Mouse (Mus musculus): ENCODE measurements around the gene Gphb5. TPM values are rescaled to one million over a fixed set of nuclear protein-coding genes. Genes with fewer than 3 reads are reported as not detected.
"Not testable (repeated sequence)": the region's sequence is repeated elsewhere in the genome, so short reads cannot be mapped to it uniquely, and the experiment has no call there.

The Gphb5 gene
- total RNA-seq (2021) = not detected
- long read RNA-seq, experiment 1 = 0 reads
- long read RNA-seq, experiment 2 = 0 reads

DNA sequence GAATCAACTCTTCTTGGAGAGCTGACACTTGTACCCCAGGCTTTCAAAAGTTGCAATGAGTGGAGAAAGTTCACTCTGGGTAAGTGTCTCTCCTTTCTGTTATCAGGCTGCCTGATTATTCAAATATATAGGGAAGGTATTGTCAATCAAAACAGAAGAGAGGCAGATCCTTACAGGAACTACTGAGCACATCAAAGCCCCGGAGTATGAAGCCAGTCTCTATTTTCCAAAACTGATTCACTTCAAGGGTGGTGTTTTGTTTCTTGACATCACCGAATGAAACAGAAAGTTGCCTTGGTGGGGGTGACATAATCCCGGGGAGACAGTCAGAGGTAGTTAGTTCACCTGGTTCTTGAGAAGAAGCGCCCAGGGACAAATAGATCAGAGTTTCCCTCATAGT lies at the start of gene Gphb5:
Gene Gphb5, minus strand, starts transcription at position 101 of the 400 bp plus-strand sequence.
- no peak for DNase-seq

DNA sequence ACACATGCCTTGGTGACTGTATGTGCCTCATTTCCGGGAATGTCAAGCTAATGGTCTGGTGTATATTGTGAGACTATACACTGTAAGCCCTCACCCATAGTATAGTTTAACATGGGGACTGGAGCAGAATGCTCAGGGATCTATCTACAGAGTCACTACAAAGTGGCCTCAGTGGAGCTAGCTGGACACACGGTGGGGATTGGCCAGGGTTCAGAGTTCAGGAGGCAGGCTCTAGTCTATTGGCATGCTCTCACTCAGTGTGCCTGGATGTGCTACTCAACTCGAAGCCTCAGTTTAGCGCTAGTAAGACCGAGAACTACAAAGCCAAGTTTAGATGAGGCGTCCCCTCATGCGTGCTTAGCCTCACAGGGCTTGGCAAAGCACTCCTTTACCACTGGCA lies 49.6 kb upstream of the Gphb5 start:
- DNase-seq = no peak

DNA sequence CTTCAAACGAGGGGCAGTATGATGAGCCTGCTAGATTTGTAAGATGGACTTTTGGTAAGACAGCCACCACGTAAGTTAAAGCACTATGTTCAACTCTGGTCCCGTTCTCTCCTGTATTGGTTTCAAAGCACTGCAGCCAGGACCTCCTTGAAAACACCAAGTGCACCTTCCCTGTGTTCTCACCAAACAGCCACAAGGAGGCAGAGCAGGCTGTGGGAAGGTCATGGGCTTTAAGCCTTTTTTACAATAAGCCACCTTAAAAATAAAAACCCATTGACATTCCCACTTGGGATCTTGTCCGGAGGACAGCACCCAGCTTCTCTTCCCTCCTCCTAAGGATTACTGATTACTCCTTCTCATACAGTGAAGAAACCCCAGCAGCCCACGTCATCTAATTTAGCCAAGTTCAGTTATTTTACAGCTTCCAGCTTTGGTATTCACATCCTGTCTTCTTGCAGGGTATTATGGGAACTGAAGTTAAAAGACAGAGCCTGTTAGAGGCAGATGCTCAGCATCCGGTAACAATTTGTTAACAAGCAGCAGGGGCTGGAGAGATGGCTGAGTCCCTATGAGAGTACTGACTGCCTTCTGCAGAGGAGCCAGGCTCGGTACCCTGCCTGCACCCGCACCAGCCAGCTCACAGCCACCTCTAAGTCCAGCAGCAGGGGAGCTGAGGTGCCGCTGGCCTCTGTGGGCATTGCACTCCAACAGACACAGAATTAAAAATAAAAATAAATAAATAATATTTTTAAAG lies 47.6 kb upstream of the Gphb5 start:
- peak; percentile 56 for DNase-seq

DNA sequence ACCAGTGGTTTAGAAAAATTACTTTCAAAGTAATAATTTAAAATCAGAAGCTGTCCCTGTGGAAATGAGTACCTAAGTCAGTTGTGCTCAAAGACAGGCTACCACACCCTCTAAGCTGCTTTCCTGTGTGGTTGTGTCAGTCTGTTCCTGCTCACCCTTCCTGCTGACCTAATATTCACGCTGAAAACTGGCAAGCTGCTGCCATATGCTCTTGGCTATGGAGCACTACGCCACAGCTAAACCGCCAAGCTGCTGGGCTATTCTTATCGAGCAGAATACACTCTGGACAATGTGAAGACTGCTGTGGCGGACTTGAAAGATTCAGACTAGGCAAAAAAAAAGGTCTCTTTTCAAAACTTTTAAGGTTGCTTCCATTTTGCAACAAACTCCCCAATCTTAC lies 44.0 kb upstream of the Gphb5 start:
- DNase-seq = no peak

DNA sequence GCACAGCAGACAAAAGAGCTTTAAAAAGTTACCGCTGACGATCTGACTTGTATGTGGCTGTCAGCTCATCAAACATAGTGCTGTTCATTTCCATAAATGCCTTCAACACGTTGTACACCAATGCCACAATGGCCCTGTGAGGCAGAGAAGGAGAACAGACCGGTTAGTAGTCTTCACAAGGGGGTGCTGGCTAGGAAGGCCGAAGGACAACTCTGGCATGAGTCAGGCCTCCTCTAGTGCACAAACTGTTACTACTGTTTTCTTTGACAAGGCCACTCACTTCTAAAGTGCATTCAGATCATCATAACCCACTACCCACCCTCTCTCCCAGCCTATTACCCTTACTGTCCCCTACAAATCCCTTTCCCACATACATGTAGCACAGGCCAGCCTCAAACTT lies 43.1 kb upstream of the Gphb5 start:
- DNase-seq = peak; percentile 27

DNA sequence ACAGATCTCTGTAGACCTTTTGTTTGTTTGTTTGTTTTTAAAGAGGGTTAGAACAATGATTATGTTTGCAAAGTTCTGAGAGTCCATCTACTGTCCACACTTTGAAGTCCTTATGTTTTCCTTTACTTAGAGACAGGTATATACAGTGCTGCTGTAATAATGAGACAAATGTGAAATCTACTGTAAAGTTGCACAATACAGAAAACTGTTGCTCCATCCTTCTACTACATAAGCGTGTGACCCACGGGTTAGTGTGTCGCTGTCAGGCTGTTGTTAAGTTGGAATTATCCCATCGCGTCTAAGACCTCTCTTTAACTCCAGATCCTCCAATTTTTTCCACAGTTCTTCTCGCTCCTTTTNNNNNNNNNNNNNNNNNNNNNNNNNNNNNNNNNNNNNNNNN lies 36.9 kb upstream of the Gphb5 start:
- no peak for DNase-seq

DNA sequence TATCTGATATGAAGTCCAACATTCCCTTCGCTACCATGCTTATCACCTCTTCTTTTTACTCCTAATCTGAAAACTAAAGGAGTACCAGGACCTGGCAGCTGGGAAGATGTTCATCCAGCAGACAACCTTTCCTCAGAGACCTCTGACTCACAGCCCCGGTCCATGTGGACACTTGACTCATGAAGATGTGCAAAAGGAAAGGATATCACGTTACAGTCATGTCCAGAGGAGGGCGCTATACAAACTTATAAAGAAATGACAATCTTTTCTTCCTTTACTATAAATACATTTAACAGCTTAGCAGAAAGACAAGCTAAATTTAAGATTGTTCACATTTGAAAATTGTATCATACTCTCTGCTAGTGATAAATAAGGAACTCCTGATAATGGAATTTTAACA lies 36.4 kb upstream of the Gphb5 start:
- DNase-seq = peak; percentile 24

DNA sequence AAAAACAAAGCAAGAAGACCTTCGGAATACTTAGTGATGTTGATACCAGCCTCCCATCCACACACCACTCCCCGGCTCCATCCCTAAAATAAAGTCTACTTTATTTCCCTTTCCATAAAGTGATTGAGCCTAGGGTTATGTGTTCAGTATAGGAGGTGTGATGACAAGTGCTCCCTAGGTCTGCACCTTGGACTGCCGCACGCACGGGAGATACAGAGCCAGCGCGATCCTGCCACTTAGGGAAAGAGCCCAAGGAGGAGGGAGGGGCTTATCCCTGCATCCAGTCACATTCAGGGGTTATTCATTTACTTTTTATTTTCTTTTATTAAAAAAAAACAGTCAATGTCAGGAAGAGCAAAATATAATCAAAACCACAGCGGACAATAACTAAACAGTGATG lies 34.0 kb upstream of the Gphb5 start:
- no peak for DNase-seq

DNA sequence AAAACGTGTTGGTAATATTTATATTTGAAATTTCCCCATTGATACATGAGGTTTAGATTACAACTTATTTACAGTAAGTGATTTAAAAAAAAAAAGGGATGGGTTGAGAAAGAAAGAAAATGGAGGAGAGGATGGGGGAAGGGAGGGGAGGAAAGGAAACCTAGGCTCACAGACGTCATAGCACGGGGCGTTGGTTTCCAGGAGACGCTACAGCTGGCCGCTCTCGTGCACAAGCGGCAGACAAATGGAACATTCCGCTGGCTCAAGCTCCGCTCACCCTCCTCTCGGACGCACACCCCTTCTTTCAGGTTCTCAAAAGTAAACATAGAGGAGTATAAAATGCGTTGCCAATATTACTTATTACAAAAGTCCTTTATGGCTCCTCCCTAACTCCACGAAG lies 33.4 kb upstream of the Gphb5 start:
- DNase-seq = no peak

DNA sequence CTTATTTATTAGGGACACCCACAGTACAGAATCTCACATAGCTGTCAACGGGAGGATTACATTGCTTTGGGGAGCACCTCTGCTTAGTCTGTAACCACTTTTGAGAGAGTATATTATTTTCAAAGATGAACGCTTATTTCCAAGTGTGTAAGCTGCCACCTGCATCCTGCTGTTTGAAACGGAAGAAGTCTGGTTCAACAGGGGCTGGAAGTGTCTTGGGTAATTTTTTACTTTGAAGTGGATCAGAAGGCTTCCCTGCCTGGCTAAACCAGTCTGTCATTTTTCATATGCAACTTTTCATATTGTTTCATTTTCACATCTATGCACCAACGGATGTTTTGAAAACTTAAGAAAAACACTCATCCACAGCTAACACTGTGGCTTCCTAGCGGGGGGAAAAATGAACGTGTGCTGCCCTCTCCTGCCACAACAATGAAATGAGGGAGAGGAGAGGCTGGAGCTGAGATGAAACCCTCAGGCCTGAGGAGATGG lies 32.9 kb upstream of the Gphb5 start:
- no peak for DNase-seq

DNA sequence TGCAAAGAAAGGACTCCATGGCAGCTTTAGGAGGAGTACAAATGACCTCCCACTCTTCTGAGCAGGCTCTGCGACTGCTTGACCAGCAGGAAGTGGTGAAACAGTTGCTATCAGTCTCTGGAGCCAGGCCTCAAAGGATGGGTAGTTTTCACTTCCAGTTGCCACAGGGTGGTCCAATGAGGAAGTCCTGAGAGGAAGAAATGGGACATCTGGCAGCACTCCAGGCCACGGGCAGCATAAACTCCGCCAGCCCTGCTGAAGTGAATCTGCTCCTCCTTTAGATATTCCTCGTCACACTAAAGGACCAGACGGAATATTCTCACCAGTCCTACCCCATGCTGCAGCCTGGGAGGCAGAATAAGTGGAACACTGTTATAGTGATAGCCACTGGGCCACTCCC lies 32.3 kb upstream of the Gphb5 start:
- peak; percentile 27 for DNase-seq

DNA sequence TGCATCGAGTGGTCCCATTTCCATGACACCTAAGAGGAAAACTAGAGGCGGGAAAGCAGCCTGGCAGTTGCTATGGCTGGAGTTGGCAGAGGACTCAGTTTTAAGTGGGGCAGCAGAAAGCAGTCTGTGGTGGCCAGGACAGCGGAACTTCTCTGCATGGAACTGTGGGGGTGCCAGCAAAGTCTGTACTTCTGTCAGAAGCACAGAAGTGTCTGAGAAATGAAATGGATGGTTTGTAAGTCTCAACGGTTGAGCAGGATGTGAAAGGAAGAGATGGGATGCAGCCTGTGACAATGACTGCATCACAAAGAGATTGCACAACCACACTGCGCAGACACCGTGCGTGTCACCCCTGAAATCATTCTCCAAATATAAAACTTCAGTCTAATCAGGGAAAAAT lies 29.7 kb upstream of the Gphb5 start:
- DNase-seq = no peak

DNA sequence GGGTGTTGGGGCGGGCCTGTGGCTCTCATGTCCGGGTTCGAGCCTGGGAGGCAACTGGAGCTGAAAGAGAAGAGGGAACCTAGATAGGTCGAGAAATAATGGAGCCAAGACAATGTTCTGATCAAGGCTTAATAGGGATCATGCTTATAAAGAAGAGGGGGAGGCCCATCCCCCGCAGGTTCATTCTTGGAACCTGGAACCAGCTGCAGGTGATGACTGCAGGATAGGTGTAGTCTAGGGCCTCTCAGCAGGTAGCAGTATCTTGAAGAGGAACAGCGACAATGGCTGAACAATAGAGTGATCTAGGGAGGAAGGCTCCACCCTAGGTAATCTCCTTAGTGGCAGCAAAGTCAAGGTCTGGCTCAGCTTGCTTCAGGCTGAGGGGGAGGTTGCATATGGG lies 15.8 kb upstream of the Gphb5 start:
- DNase-seq = not testable (repeated sequence)

DNA sequence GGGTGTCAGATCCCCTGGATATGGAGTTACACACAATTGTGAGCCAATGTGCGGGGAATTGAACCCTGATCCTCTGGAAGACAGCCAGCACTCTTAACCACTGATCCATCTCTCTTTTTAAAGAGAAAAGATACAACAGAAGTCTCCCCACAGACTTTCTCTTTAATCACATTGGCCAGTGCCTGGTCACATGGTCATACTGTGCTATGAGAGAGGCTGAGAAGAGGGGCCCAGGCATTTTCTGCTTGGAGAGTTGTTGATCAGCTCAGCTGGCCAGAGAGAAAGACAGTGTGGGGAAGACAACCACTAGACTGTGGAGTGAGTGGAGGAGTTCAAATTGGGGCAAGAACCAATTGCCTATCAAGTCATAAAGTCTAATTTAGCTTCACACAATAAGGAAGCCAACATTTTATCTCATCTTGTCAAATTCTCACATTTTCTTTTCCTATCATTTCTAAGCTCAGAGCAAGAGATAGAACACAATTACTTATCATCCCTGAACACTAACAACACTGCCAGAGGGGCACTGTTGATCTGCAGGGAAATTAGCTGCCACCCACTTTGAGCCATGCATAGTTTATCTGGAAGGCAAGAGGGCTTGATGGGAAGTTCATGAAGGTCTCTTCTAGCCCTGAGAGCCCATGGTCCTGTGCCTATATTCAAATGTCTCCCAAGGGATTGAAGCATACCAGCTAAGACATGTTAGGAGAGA lies 13.3 kb upstream of the Gphb5 start:
- no peak for DNase-seq

DNA sequence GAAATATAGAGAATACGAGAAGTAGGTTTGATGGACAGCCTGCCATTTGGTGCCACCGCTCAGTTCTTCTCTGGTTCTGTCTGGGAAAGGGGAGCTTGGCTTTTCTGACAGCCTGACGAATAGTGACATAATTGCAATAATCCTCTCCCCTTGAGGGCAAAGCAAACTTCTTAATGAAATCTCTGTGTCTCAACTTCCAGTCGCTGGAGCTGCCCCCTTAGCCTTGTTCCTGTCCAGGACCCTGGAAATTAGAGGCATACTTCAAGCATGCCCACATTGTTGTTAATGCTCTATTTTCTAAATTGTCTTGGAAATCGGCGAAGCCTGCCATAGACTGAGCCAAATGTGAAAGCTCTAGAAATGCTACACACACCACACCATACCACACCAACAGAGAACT lies 12.1 kb upstream of the Gphb5 start:
- DNase-seq = no peak

DNA sequence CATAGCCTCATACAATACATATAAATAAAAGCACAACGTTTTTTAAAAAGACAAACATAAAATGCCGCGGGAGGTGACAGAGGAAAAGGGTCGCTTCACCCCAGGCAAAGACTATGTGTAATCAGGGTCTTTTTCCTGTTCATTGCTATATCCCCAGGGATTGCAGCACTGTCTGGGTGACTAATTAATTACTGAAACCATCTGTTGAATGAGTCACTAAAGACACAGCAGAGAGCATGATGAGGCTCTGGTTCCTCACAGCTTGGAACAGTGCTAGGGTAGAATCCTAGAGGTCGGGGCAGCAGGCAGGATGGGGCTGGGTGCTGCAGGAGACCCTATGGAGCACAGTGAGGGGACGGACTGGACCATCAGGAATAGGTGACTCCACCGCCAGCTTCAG lies 9.3 kb upstream of the Gphb5 start:
- DNase-seq = no peak

DNA sequence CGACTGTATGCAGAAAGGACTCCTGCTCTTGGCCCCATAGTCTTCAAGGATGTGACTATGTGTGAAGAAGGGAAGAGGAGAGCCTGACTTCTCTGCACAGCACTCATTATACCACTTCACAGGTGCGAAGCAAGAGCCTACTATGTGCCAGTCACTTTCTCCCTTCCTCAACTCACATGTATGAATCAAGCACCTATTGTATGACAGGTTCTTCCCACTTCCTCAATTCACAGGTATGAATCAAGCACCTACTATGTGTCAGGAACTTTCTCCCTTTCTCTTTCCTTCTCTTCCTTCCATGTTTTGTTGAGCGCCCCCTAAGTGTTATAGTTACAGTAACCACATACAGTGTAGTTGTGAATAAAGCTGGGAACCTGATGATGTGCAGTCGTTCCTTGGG lies 8.2 kb upstream of the Gphb5 start:
- no peak for DNase-seq

DNA sequence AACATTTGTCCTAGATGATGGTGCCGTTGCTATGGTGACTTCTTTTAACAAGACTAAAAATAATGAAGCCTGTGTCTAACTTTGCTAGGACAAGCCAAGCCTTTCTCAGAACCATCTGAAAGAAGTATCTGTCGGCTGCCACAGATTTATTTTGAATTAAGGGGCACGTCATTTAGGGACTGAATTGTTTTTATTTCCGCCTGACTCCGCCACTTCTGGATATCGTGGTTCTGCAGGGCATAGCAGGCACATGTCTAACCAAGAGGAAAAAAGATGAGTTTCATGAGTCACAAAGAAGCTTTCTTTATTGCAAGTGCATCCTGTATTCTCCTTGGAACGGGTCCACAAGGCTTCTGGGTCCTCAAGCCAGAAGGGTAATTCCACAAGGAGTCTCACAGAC lies 7.8 kb upstream of the Gphb5 start:
- no peak for DNase-seq

DNA sequence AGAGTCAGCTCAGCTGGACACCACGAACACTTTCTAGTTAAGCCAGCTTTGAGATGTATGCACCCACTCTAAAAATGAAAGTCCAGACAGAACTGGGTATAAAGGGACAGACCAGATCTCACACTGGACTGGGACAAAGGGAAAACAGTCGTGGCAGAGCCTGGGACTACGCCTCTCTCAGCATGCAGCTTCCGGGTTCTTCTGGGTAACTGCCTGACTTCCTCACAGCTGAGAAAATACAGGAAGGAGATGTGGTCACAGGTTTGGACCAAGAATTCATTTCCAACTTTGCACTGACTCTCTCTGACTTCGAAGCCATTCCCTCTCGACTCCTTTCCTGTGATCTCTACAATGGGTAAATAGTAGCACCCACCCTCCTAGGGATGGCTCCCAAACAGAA lies 1.6 kb downstream of the Gphb5 start:
- no peak for DNase-seq

DNA sequence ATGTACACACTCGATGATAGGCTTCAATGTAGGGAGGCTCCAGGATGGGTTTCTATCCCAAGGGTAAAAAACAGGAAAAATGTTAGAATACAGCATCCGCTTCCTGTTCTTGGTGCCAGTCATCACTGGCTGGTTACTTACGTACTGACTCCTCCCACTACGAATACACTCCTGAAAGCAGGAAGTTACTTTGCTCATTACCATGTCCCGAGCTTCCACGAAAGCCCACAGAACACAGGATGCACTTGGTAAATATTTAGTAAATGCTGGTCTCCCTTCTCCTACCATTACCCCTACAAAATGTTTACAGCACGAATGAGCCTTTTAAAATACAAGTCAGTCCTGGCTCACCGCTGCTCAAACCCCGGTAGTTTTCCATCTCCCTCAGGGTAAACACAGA lies 3.6 kb downstream of the Gphb5 start:
- DNase-seq = no peak

DNA sequence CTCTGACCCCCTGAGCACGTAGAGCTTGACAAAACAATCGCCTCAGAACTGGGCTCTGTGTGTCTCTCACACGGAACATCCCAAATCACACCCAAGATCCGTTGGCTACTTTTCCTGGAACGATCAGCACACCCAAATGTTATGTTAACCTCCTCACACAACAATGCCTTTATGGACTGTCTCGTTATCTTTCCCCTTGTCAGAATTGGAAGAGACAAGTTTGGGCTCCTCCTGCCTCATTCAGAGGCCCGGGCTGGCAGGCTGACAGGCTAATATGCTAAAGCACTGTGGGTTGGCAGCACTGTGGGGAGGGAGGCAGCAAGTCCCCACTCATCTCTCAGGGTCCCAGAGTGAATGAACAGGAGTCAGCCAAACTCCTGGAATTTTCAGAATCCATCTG lies 19.5 kb downstream of the Gphb5 start:
- DNase-seq = no peak

DNA sequence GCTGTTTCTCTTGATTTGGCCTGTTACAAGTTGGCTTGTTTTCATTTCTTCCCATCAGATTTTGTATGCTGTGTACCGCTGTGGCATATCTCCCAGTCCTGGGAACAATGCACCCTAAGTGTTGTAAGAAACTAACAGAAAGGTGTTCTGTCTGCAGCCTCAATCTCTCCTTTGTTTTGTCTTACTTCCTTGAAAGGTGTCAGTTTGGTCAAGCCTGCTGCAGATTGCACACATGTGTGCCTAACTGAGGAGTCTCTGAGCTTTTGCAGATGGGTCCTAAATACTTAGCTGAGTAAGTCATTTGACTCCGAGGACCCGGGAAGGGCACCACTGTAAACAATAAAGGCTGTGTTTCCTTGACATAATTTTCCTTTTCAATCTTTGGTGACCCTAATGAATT lies 20.0 kb downstream of the Gphb5 start:
- no peak for DNase-seq

DNA sequence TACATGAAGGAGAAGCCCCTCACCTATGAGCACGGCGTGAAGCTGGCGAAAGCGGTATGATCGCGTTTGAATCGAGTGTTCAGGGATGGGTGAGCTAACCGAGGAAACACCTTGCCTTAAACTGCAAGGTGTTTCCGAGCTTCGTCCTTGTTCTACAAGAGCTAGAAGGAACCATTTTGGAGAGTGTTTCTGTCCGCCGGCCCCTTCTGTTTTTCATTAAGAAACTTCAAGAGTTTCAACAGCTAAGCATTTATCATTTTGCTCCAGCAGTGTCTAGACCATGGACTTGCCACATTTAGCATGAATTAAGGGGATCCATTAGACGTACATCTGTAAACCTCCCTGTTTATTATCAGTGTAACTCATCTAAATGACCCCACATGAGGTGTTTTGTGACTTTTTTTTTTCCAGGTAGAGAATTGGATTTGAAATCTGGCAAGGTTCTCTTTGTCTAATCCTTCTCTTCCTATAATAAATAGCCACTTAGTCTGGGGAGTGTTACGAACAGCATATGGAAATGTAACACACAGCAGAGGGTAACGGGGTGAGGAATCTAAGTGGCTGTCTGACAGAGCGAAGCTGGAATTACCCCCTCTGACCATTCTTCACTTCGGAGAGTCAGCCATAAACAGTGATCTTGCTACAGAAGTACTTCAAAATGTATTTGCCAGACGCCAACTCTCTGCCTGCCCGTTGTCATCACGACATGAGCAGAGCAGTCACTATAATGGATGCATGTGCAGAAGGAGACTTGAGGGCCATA lies 22.4 kb downstream of the Gphb5 start:
- no peak for DNase-seq
